In the genomic region with DNA sequence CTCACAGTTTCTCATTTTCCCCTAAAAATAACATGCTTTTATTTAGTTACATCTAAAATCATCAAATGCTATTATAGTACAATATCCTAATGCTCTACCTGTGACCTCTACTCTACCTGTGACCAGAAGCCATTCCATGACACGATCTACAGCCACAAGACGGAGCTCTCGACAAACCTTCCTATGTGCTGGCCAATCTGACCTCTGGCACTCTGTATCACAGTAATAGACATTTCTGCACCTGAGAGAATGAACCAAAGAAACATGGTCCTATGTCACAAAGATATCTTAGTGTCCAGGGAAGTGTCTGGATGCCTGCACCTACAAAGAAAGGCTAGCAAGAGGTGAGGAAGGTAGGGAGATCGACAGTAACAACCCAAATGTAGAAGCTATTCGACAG, we compare ENCODE assay signal across 35 mouse cellular contexts. TPM values are rescaled to one million over a fixed set of nuclear protein-coding genes. Genes with fewer than 3 reads are reported as not detected.
"Had no signal": no experiment of that assay in that cellular context is flagged by ENCODE, and none has a peak within 500 bp of the region (broad histone marks: within the 10 kb centered on the region; RNA-seq: fewer than 3 reads in every experiment).

No protein-coding gene starts in this region.

- H3K9me3 ChIP-seq: heart, embryonic 10.5 days; heart, embryonic 12.5 days; heart, embryonic 13.5 days; heart, embryonic 15.5 days; hindbrain, embryonic 10.5 days; hindbrain, embryonic 12.5 days; hindbrain, embryonic 13.5 days; hindbrain, embryonic 15.5 days; intestine, embryonic 15.5 days; kidney, embryonic 15.5 days had no signal

- H3K27me3 ChIP-seq: heart, embryonic 12.5 days; heart, embryonic 13.5 days; heart, embryonic 15.5 days; hindbrain, embryonic 12.5 days; hindbrain, embryonic 13.5 days; hindbrain, embryonic 15.5 days; intestine, embryonic 15.5 days; kidney, embryonic 15.5 days had no signal

- H3K9ac ChIP-seq: heart, embryonic 12.5 days; heart, embryonic 13.5 days; heart, embryonic 15.5 days; hindbrain, embryonic 12.5 days; hindbrain, embryonic 13.5 days; hindbrain, embryonic 14.5 days; hindbrain, embryonic 15.5 days; intestine, embryonic 15.5 days; kidney, embryonic 15.5 days had no signal

- H3K4me3 ChIP-seq: heart, embryonic 10.5 days; heart, embryonic 12.5 days; heart, embryonic 13.5 days; heart, embryonic 15.5 days; hindbrain, embryonic 10.5 days; hindbrain, embryonic 12.5 days; hindbrain, embryonic 13.5 days; hindbrain, embryonic 15.5 days; intestine, embryonic 15.5 days; kidney, embryonic 15.5 days; layer of hippocampus, adult 2 months had no signal

- H3K27ac ChIP-seq: heart, embryonic 10.5 days; heart, embryonic 13.5 days; heart, embryonic 15.5 days; hindbrain, embryonic 10.5 days; hindbrain, embryonic 12.5 days; hindbrain, embryonic 13.5 days; hindbrain, embryonic 14.5 days; hindbrain, embryonic 15.5 days; hindbrain, postnatal 0 days; intestine, embryonic 15.5 days; kidney, embryonic 15.5 days; kidney, postnatal 0 days; layer of hippocampus, adult 2 months had no signal

- DNase-seq: heart, postnatal 10 days; heart, postnatal 14 days; heart, postnatal 36 days; kidney, adult 11 months; kidney, adult 18-20 months; kidney, adult 2 months; kidney, adult 8-10 months; kidney, adult 9 months; kidney, postnatal 10 days; kidney, postnatal 14 days; kidney, postnatal 25 days; kidney, postnatal 36 days; kidney, postnatal 4 days; layer of hippocampus, adult 9-11 months; layer of hippocampus, postnatal 36 days had no signal

- H3K4me2 ChIP-seq: heart, embryonic 11.5 days; heart, embryonic 12.5 days; heart, embryonic 13.5 days; heart, embryonic 15.5 days; hindbrain, embryonic 12.5 days; hindbrain, embryonic 13.5 days; hindbrain, embryonic 14.5 days; hindbrain, embryonic 15.5 days; intestine, embryonic 15.5 days; kidney, embryonic 15.5 days had no signal

- H3K4me1 ChIP-seq: heart, embryonic 12.5 days; heart, embryonic 15.5 days; hindbrain, embryonic 10.5 days; hindbrain, embryonic 12.5 days; hindbrain, embryonic 13.5 days; hindbrain, embryonic 15.5 days had no signal

- ATAC-seq: hindbrain, embryonic 16.5 days; hindbrain, postnatal 0 days; inflammation-experienced regulatory T-cells, adult 6 months; intestine, embryonic 15.5 days; intestine, embryonic 16.5 days; intestine, postnatal 0 days had no signal

RNA-seq across cellular contexts. Expression of a gene that starts 34.0 kb away (rescaled TPM):
- total RNA-seq: heart, postnatal 25 days; heart, postnatal 36 days had no signal
- polyA plus RNA-seq: heart, embryonic 11.5 days; heart, embryonic 12.5 days; inflammation-experienced regulatory T-cells, adult 6 months; intestine, postnatal 0 days had no signal
